Mouse (Mus musculus) kidney, adult 9 months (tissue): ENCODE measurements around the gene 9530003J23Rik.
A peak's percentile ranks its signal among the peaks of the same experiment; 100 is the strongest.
"Not testable (repeated sequence)": the region's sequence is repeated elsewhere in the genome, so short reads cannot be mapped to it uniquely, and the experiment has no call there.

Source experiments
- DNase-seq: peaks from one replicate; pipeline ENCODE4 v3.0.0; 2022

The 9530003J23Rik gene

DNA sequence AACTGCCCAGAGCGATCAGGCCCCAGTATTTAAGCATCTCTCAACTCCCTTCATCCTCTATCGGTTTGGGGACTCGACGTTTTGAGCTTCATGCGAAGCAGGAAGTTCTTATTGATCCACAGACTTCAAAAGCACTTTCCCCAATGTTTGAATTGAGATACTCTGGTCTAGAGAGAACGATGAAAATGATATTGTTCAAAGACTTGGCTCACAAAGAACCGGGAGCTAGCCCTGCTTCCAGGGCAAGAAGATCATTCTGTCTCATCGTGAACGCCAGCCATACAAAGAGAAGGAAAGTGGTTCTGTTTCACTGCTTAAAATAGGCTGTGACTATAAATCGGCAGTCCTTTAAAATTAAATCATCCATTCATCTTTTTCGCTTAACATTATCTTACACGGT lies at the start of gene 9530003J23Rik:
Gene 9530003J23Rik (minus strand): TSS at position 101 of the 400 bp plus-strand sequence.
- DNase-seq = no peak

DNA sequence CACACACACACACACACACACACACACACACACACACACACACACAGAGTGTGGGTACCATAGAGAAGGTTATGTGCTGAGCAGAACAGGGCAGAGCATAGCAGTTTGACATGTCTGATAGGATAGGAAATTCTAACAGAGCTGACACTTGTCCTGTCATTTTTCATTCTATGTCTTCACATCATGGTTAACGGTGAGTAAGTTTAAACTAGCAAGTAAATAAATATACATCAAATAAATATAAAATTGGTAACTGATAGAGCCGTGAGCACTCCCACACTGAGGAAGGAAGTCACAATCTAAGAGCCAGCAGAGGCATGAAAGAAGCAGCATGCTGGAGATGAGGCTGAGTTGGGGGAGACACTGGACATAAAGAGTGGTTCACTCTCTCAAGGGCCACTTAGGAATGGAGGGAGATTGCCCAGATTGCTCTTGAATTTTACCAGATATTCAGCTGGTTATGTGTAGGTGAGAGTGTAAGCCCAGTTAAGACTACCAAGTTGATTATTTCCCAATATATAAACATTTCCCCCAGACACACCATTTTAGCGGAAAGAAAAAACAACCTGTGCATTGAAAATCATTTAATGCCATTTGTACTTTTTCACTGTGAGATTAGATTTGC lies 48.8 kb upstream of the 9530003J23Rik start:
- no peak for DNase-seq

DNA sequence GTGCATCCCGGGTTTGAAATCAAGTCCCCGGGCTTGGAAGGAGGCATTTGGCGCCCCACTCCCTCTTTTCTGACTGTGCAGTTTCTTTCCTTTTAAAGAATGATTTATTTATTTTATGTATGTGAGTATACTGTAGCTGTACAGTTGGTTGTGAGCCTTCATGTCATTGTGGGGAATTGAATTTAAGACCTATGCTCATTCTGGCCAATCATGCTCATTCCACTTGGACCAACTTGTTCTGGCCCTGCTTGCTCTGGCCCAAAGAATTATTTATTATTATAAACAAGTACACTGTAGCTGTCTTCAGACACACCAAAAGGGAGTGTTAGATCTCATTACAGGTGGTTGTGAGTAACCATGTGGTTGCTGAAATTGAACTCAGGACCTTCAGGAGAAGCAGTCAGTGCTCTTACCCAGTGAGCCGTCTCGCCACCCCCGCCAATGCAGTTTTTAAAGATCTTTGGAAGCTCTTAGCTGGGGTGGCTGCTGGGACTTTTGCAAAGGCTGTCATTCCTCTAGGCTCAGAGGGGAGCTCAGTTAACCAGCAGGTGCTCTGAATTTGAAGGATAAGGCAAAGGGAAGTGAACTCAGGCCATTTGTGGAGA lies 48.0 kb upstream of the 9530003J23Rik start:
- no peak for DNase-seq

DNA sequence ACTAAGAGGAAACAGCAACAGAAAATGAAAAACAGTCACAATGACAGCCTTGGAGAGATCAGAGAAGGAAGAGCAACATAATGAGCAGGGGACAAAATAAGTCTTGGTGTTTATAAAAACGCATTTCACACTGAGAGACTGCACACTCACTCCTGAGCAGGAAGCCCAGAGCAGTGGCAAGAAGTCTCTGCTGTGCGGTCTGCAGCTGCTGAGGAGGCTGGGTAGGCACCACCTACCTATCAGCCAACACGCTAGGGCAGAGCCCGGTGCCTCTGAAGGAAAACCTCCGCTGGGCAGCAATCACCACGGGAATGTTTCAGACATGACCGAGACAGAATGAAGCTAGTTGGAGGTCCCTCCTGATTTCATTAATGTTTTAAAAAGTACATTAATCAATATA lies 47.1 kb upstream of the 9530003J23Rik start:
- not testable (repeated sequence) for DNase-seq

DNA sequence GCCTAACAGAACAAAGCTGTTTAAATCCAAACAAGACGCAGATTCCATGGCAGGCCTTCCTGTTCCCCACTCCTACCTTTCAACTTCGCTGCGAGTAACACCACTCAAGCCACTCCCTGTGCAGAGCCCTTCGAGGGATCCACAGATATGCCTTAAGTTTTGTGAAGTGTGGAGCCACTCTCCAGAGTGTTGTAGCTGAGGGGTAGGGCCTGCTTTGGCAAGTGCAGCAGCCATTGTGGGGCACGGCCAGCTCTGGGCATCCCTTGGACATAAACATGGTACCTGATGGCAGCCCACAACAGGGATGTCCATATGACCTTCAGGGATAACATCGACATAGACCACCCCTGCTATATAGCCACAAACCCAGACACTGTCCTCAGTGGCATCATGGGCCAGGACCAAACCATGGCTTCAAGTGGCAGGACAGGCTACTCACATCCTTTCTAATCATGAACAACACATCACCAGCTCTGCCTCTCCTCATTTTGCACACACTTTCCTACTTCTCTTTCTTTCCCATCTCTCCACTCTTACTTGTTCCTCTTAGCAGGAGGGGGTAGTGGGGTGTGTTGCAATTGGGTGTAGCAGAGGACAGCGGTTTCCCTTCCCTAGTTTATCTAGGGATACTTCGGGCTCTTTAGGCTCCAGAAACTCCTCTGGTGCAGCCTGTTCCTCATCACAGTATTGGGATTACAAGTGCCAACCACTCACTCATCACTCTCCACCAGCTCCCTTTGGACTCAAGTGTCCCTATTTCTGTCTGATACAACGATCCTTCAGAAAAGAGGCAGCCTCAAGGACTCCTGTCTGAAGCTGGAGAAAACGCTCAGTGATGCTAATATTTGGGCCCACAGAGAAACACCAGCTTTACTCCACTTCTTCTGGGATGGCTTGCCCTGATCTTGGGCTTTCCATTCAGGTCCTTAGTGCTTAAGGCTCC lies 46.3 kb upstream of the 9530003J23Rik start:
- no peak for DNase-seq

DNA sequence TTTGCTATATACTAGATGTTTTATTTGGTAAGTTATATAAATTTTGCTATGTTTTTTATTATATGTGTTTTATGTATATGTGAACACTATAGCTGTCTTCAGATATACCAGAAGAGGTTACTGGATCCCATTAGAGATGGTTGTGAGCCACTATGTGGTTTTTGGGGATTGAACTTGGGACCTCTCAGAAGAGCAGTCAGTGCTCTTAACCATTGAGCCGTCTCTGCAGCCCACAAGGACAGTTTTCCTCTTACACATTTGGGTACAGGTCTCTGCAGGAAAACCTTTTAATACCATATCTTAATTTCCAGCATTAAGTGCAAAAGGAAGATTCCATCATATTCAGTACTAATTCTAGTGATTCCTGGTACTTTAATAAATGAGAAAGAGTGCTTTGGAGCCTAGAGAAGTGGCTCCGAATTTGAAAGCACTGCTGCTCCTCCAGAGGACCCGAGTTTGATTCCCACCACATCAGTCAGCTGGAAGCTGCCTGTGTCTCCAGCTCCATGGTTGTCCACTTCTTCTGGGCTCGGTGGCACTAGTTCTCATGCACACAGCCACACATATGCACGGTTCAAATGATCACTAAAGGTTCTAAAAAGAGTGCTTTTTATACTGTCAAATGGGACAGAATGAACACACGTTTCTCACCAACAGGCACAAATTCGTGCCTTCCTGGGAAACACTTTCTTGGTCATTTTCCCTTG lies 45.5 kb upstream of the 9530003J23Rik start:
- DNase-seq = no peak

DNA sequence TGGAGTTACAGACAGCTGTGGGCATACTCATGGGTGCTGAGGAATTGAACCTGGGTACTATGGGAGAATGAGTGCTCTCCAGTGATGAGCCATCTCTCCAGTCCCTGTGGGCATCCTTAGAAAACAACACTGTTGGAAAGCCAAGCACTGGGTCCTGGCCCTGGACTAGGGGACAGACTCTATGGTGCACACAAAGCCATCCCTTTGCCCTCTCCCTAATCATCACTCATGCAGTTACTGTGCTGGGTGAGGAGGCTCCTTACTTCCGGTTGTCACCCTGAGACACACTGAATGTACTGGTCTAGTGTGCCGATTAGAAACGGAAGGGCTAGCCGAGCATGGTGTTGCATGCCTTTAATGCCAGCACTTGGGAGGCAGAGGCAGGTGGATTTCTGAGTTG lies 44.7 kb upstream of the 9530003J23Rik start:
- DNase-seq = not testable (repeated sequence)

DNA sequence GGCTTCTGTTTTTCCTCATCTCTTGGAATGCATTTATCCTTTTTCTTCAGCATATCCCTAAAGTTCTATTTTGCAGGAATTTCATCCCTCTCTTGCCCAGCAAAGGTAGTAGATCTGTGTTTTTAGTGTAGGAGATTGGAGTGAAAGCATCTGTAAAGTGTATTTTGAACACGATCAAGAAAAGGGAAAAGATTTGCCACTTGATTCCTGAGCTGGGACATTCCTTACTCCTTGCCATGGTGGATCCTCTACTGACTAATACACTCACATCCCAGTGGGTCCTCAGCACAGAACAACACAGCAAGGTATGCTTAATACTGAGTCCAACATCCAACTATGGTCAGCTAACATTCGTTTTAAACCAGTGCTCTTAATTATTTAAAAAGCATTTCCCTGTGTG lies 44.0 kb upstream of the 9530003J23Rik start:
- DNase-seq = no peak

DNA sequence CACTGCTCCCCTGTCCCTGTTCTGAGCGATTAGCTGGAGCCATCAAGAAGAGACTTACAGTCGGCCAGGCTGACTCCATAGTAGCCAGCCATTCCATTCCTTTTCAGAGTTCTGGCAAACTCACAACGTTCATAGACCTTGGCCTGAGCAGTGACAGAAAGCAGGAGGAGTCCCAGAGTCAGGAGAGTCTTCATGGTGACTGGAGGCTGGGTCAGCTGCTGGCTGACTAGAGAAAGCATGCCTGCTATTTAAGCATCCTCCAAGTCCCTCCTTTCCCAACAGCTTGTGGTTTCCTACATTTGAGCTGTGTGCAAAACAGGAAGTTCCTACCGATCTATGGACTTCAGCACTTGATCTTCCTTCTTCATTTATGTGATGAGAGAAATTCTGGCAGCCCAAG lies 43.5 kb upstream of the 9530003J23Rik start, which contains the start of gene Lyz2:
Gene Lyz2 (minus strand): TSS at position 273 of the 400 bp plus-strand sequence.
- DNase-seq = peak; percentile 22

DNA sequence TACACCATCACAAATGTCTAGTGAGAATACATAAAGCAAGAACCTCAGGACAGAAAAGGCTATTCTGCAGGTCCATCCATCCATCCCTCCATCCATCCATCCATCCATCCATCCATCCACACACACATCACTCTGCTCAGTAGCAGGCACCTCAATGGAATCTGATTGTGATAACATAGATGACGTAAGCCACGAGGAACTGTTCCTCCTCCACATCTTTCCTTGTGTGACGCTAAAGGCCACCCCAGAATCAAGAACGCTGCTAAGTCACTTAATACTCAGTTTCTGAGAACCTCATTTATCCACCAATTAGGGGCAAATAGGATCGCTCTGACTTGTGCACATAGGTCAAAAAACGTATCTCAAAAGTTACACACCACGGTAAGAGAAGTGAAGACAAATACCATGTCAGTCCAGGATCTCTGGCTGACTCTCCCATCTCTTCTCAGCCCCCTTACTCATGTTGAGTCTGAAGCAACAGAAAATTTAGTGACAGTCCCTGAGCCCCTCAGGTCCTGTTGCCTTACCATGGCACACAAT lies 42.9 kb upstream of the 9530003J23Rik start:
- no peak for DNase-seq

DNA sequence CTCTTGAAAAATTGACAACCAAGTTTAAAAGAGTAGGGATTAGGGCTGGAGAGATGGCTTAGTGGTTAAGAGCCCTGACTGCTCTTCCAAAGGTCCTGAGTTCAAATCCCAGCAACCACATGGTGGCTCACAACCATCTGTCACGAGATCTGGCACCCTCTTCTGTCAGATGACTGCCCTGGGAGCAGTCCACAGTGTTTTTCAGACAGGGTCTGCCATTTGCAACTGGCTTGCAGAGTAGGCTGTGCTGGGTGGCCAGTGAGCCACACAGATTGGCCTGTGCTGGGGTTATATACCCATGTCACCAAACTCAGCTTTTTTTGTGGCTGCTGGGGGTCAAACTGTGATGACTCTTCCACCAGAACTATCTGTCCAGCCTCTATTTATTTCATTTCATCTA lies 41.5 kb upstream of the 9530003J23Rik start:
- DNase-seq = no peak

DNA sequence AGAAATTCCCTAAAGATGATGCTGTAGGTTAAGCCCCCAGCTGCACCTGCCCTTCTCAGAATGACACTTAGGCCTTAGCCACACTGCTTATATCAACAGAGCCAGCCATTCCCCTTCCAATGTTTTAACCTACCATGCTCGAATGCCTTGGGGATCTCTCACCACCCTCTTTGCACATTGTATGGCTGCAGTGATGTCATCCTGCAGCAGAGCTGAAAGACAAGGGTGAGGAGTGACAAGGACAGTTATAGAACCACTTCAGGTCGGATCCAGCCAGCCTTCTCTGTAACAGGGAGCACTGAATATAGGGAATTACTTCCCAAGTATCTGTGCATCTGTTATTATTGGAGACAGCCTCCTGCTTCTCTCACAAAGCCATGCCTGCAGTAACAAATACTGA lies 40.0 kb upstream of the 9530003J23Rik start:
- not testable (repeated sequence) for DNase-seq

DNA sequence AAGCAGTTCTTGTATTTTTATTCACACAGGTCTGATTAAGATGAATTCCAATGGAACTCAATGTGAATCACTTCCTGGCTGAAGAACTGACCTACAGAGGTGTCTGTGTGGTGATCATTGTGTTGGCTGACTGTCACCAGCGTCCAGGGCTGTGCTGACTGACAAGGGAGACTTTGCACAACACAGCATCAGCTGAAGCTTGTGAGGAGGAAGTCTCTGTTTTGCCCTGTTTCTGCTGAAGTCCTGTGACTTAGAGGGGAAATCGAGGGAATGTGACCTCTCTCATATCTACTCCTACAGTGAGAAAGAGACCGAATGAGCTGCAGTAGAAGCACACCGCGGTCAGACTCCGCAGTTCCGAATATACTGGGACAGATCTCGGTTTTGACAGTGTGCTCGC lies 39.3 kb upstream of the 9530003J23Rik start:
- DNase-seq = not testable (repeated sequence)

DNA sequence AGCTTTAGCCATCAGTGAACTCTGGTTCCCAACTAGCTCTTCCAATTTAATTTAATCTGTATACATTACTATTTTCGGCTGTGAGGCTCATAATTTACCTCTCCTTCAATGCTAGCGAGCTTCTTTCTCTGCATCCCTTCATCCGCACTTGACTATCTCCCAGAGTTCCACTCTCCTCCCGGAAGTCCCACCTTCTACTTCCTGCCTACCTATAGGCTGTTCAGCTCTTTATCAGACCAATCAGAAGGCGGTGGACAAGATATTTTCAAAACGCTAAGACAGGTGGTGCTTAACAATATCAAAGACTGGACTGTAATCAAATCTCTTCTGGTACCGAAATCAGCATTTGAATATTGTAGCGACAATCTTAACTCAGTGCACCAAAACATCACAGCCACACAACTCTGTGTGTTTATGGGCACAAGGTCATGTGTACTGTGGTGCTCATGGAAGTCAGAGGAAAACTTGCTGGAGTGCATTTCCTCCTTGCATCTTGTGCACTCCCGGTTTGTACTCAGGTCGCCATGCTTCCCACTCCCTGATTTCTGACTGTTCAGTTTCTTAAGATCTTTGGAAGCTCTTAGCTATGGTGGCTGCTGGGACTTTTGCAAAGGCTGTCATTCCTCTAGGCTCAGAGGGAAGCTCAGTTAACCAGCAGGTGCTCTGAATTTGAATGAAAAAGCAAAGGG lies 37.3 kb upstream of the 9530003J23Rik start:
- no peak for DNase-seq

DNA sequence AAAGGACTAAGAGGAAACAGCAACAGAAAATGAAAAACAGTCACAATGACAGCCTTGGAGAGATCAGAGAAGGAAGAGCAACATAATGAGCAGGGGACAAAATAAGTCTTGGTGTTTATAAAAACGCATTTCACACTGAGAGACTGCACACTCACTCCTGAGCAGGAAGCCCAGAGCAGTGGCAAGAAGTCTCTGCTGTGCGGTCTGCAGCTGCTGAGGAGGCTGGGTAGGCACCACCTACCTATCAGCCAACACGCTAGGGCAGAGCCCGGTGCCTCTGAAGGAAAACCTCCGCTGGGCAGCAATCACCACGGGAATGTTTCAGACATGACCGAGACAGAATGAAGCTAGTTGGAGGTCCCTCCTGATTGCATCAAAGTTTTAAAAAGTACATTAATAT lies 36.1 kb upstream of the 9530003J23Rik start:
- not testable (repeated sequence) for DNase-seq

DNA sequence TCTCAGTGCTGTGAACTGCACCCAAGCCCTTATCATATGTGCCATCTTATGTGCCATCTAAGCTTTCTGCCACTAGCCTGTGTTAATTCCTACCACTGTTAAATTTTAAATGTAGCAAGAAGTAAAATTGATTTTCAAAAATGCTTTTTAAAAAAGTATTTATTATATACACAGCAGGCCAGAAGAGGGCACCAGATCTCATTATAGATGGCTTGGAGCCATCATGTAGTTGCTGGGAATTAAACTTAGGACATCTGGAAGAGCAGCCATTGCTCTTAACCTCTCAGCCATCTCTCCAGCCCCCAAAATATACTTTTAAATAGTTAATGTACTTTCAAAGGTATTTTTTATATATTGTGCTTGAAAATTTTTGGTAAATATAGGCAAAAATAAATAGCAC lies 33.5 kb upstream of the 9530003J23Rik start:
- no peak for DNase-seq

DNA sequence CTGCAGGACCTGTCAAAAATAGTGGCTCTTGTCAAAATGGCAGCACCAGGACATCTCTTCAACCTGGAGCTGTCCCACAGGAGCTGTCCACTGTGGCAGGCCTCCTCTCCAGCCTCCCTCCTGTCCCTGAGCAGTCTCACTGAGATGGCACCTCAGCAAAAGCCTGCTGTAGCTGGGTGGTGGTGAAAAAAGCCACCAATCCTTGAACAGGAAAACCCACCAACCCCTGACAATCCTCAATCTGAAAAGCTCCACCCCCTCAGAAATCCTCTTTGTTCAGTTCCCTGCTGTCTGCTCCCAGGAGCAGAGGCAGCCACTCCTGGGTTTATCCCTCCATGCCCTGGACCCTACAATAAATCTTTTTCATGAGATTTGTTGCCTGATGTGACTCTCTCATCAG lies 21.4 kb upstream of the 9530003J23Rik start:
- no peak for DNase-seq

DNA sequence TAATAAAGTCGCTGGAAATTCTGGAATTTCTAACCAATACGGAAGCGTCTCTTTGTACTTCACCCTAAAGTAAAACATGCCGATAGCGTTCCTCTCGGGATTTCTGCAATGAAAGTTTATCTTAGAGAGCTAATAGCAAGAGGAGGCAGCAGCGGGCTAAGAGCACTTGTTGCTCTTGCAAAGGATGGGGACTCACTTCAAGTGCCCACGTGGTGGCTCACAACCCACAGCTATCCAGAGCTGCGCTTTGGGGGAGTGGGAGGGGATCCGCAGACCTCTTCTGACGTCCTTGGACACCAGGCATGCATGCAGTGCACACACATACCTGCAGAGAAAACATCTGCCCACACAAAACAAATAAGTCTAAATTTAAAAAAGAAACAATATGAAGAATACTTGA lies 2.6 kb downstream of the 9530003J23Rik start:
- no peak for DNase-seq

DNA sequence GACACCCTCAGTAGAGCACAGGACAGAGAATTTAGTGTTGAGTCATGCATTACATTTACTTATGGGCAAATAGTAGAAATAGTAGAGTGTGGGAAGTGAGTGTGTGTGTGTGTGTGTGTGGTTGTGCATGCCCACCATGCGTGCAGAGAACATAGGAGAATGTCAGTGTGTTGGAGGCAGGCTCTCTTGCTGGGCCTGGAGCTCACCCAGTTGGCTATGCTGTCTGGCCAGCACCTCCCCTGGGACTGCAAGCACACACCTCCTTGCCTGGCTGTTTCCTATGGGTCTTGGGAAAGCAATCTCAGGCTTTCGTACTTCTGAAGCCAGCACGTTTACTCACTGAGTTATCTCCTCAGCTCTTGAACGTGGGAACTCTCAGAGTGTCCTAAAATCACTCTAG lies 3.7 kb downstream of the 9530003J23Rik start:
- no peak for DNase-seq

DNA sequence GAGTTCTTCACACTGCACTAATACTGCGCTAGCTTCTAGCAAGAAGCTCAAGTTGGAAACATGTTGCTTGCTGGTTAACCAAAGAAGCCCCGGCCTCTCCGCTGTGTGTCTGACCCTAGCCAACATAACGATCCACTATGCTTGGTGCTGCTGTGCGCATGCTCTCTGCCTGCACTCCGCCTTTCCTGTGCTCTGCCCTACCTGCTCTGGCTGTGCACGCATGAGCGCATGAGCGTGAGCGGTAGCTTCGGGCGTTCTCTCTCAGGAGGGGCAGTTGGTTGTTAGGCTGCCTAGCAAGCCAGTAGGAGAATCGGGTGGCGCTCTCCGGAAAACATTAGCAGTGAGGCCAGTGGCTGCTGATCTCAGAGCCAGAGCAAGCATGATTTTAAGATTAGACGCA lies 8.7 kb downstream of the 9530003J23Rik start:
- peak; percentile 83 for DNase-seq

DNA sequence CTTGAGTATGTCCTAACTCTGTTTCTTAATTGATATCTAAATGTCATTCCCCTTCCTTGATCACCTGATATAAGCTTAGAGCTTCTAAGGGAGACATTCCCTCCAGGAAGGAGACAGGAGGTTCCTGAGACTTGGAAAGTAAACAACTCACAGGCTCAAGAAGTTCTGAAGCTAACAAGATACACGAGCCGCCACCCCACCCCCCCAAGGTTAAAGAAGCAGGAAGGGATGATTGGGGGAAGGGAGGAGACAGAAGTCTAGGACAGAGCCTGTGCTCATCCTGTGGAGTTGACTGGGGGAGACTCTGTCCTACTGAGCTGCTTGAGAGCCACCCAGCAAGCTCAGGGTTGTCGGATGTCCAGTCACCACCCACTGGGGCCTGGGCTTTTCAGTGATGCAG lies 12.5 kb downstream of the 9530003J23Rik start:
- DNase-seq = no peak

DNA sequence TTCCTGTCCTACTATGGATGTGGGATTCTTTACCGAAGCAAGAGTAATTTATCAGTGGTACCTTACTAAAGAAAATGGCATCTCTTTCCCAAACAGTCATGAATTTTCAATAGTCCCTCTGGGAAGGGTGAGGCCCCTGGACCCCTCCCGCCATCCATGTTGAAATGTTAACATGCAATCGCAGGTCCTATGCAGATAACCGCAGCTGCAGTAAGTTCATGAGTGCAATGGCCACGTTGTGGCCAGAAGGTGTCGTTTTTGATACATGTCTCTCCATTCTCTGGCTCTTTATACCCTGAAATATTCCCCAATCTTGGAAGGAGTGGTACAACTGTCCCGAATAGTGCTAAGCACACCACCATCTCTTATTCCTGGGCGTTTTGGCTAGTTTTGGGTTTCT lies 13.4 kb downstream of the 9530003J23Rik start:
- DNase-seq = no peak
